Mouse (Mus musculus) gonadal fat pad, adult 2 months (tissue): ENCODE measurements at regions not wholly inside any gene's neighbourhood (a gene's known extent, or its start where the extent isn't known, plus 50 kb on each side); places are given as distances from the start of the nearest gene placed in this dataset.
"Not testable (repeated sequence)": the region's sequence is repeated elsewhere in the genome, so short reads cannot be mapped to it uniquely, and the experiment has no call there.

Source experiments
- DNase-seq: peaks from one replicate; pipeline ENCODE4 v3.0.0-alpha.2; 2012; ENCODE audit warnings: low read depth

GRCm38 (mm10) chr4:55279351-55279750, 70.5 kb upstream of the Rad23b start:
- DNase-seq: not testable (repeated sequence)

- DNase-seq: no peak
These were observed 69.1 kb upstream of the Rad23b start for GRCm38 (mm10) chr4:55280706-55281105.

GRCm38 (mm10) chr4:55281486-55282096, 68.3 kb upstream of the Rad23b start:
- no peak for DNase-seq

GRCm38 (mm10) chr4:55282474-55282873, 67.4 kb upstream of the Rad23b start:
- no peak for DNase-seq

GRCm38 (mm10) chr4:55284722-55285225, 65.1 kb upstream of the Rad23b start:
- peak; percentile 6 for DNase-seq

GRCm38 (mm10) chr4:55285641-55286040, 64.2 kb upstream of the Rad23b start:
- no peak for DNase-seq

GRCm38 (mm10) chr4:55288456-55288855, 61.4 kb upstream of the Rad23b start:
- DNase-seq: no peak

GRCm38 (mm10) chr4:55292277-55292676, 57.6 kb upstream of the Rad23b start:
- DNase-seq: no peak

GRCm38 (mm10) chr4:55292701-55293100, 57.1 kb upstream of the Rad23b start:
- DNase-seq: no peak

GRCm38 (mm10) chr4:55293347-55294079, 56.3 kb upstream of the Rad23b start:
- no peak for DNase-seq

GRCm38 (mm10) chr4:55294255-55294687, 55.6 kb upstream of the Rad23b start:
- no peak for DNase-seq

- no peak for DNase-seq
These were observed 52.0 kb upstream of the Rad23b start for GRCm38 (mm10) chr4:55297841-55298240.
